Mouse (Mus musculus) right cerebral cortex, adult 2 months (tissue): ENCODE data around the gene Abcb9.

Experiments
- DNase-seq, 2 experiments: peaks; one replicate each; pipeline ENCODE4 v3.0.0; 2021 to 2022; ENCODE audit warnings: low spot score in 2 of 2

Abcb9 gene

GRCm38 (mm10) chr5:124095596-124096232, at the start of gene Abcb9:
Gene Abcb9, minus strand, starts transcription at chr5:124095798.
- DNase-seq = peak; percentile 94 to 96

DNA sequence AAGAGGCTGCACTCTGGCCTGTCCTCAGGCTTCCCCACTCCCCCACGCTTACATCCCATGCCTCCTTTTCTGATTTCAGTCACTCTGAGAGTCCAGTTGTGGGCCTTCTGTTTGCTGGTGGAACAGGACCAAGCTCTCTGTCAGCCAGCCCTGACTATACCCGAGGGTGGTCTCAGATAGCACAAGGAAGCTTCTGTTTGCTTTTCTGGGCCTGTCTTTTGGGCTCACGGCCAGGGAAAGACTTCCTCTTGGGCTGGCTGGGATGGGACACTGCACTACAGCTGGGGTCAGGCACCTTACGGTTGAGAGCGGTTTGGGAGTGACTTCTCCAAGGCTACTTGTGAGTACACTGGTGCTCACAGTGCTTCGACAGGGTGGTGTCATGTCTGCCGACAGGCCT, 42.5 kb upstream of the Abcb9 start:
- DNase-seq = no peak

DNA sequence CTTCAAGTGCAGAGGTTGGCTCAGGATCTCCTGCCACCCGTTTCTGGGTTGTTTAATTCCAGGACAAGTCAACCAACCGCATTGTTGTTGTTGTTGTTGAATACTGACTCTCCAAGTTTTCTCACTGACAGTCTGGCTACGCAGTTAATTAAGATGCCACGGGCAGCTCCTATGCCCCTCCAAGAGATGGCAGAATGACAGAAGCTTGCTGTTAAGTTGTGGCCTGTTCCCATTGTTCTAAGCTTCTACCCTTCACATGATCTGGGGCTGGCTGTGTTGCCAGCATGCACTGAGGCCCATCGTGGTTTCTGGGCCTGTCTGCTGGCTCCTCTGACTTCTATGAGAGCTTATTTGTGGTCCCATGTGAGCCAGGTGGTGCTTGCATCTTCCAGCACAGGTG, 38.7 kb upstream of the Abcb9 start:
- DNase-seq = no peak

- DNase-seq = no peak
Measured at GRCm38 (mm10) chr5:124125093-124125492, 29.5 kb upstream of the Abcb9 start.

DNA sequence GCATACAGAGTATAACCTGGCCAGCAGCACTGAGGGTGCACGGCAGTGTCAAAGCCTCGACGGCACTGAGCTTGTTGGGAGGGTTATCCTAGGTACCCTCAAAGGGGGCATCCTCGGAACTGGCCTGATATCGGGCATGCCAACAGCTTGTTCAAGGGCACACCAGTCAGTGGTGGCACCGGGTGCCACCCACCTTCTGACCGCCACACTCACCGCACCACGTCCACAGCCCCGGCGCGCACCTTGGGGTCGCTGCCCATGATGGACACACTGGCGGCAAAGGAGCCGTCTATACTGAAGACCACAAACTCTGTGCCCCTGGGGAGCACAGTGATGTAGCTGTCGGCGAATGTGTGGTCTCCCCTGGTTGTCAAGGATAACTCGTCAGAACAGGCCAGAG, 26.8 kb upstream of the Abcb9 start:
- DNase-seq = no peak

DNA sequence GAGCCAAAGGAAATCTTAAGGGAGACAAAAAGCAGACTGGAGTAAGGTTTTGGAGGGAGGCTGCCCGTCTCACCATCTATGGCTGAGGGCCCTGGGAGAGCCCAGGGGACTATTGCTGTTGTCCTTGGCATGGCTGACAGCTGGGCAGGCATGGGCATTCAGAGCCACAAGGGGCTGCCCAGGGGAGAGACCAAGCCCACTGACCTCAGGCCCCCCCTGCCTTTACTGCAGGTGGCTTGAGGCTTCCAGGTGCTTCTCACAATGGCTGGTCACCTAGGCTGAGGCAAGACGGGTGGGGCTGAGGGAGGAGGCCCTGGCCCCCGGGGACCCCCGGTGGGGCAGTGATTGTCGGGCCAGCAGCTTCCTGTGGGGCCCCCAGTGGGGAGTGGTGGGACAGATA, 23.6 kb upstream of the Abcb9 start:
- DNase-seq = no peak

GRCm38 (mm10) chr5:124115990-124116845, 20.6 kb upstream of the Abcb9 start, which contains the start of gene Arl6ip4:
Gene Arl6ip4, plus strand, starts transcription at chr5:124116089.
- DNase-seq = peak; percentile 85

- DNase-seq = no peak
Measured at GRCm38 (mm10) chr5:124115531-124115930, 19.9 kb upstream of the Abcb9 start.

GRCm38 (mm10) chr5:124114276-124115025, 18.9 kb upstream of the Abcb9 start:
- DNase-seq = no peak

- DNase-seq = peak; percentile 64 to 73
Measured at GRCm38 (mm10) chr5:124113030-124113429, 17.4 kb upstream of the Abcb9 start.

- no peak for DNase-seq
Measured at GRCm38 (mm10) chr5:124112531-124112930, 16.9 kb upstream of the Abcb9 start.

DNA sequence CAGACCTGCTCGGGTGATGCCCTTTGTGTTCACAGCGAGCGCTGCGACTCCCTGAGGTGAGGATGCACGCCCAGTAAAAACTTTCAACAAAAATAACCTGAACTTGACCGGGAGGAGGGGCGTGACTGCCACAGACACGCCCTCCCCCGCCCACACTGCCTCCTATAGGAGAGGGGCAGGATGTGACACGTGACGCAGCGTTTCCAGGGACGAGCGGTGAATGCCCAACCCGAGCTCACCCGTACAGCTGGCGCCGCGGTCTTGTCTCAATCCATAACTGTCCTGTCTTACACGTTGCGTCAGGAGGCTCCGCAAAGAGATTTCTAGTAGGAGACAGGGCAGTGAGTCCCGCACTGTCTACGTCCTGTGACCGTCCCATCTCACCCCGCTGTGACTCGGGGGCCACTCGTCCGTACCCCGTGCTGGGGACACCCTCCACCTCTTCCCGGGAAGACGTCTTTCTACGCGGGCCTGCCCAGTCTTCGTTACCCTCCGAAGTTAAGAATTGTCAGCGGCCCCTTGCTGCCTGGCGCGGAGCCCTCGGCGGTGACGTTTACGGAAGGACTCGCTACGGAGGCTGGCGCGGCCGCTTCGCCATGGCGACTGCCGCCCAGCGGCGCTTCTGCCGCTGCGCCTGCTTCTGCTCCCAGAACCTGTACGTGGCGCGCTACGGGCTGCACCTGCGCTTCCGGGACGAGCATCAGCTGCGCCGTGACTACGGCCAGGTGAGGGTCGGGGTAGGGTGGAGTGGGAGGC, 16.3 kb upstream of the Abcb9 start, which contains the start of gene Ogfod2:
Gene Ogfod2 (plus strand): TSS at position 556 of the 756 bp plus-strand sequence.
- peak; percentile 92 to 93 for DNase-seq

GRCm38 (mm10) chr5:124111077-124111741, 15.6 kb upstream of the Abcb9 start:
- DNase-seq = no peak

DNA sequence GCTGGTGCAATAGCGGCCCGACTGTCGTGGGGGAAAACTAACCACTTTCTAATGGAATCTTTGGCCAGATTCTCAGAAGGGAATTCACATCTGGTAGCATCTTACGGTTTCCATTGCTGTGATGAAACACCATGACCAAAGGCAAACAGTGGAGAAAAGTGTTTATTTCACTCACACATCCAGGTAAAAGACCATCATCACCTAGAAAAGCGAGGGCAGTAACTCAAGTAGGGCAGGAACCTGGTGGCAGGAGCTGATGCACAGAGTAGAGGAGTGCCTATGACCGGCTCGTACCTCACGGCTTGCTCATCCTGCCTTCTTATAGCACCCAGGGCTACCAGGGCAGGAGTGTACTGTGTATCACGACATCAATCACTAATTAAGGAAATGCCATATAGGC, 8.0 kb upstream of the Abcb9 start:
- no peak for DNase-seq

- DNase-seq = no peak
Measured at GRCm38 (mm10) chr5:124103020-124103419, 7.4 kb upstream of the Abcb9 start.

- DNase-seq = no peak
Measured at GRCm38 (mm10) chr5:124102326-124102725, 6.7 kb upstream of the Abcb9 start.

GRCm38 (mm10) chr5:124100128-124101044, 4.8 kb upstream of the Abcb9 start:
- no peak for DNase-seq

GRCm38 (mm10) chr5:124098923-124099322, 3.3 kb upstream of the Abcb9 start:
- DNase-seq = no peak

DNA sequence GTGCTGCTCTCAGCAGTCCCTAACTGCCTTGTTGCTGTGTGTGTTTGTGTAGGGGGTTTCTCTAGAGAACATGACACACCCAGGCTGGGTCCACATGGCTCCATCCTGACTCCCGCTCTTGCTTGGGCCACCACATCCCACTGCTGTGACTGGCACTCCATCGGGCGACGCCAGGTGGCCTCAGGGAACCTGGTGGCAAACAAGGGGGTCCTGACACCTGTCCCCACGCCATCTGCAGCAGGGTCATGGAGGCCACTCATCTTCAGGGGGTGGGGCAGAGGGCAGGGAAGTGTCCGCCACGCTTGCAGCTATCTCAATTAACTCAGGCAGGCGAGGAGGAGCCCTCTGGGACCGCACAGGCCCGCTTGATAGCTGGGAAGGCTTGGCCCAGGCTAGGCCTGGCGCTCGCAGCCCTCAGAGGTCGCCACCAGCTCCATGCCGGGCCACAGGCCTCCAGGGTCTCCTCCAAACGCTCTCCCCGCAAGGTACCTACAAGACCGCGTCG, 469 bp downstream of the Abcb9 start:
- no peak for DNase-seq
